In the genomic region with DNA sequence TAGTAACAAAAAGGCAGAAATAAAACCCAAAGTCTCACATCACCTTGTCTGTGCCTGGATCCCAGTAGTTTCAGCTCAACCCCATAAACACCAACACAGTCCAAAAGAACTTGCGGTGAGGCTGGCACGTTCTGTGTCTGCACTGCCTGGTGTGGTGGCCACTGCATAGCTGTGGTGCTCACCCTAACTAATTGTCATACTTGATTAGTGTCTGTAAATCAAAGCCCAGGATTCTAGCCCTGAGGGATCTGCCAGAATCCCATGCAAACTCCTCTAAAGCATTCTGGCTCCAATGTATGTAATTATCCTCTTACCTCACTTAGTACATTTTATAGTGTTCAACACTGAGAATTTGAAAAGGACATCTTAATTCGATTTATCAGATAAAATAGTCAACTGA, we compare ENCODE assay signal across 14 mouse cellular contexts.
"Had no signal": no experiment of that assay in that cellular context is flagged by ENCODE, and none has a peak within 500 bp of the region (broad histone marks: within the 10 kb centered on the region; RNA-seq: fewer than 3 reads in every experiment).

No protein-coding gene starts in this region.

- DNase-seq: retina, postnatal 1 day; right cerebral cortex, adult 18-20 months; right cerebral cortex, postnatal 14 days; right cerebral cortex, postnatal 25 days; right cerebral cortex, postnatal 4 days; spleen, adult 18-20 months; thymus, adult 18-20 months; thymus, adult 2 months; thymus, postnatal 14 days; thymus, postnatal 25 days; thymus, postnatal 36 days; thymus, postnatal 4 days had no signal

- H3K4me1 ChIP-seq: stomach, embryonic 15.5 days had no signal

- H3K27me3 ChIP-seq: neural tube, embryonic 15.5 days; stomach, embryonic 15.5 days had no signal

- H3K4me3 ChIP-seq: neural tube, embryonic 15.5 days; stomach, embryonic 15.5 days had no signal

- H3K9me3 ChIP-seq: neural tube, embryonic 15.5 days; stomach, embryonic 15.5 days had no signal

- H3K4me2 ChIP-seq: neural tube, embryonic 15.5 days; stomach, embryonic 15.5 days had no signal

- H3K9ac ChIP-seq: neural tube, embryonic 15.5 days; stomach, embryonic 15.5 days had no signal

- H3K27ac ChIP-seq: neural tube, embryonic 15.5 days; stomach, embryonic 15.5 days had no signal
